Mouse (Mus musculus) ES-Bruce4 (cell line): Measurements from ENCODE around the gene Arid1b. TPM values are rescaled to one million over a fixed set of nuclear protein-coding genes. Genes with fewer than 3 reads are reported as not detected.

Source experiments
- H3K27ac ChIP-seq: 2 replicates; pipeline ENCODE4 v1.5.1; 2012; ENCODE audit warnings: low read length, inconsistent platforms; ENCODE audit not compliant: insufficient read depth
- H3K27me3 ChIP-seq: 2 replicates; pipeline ENCODE4 v1.6.1; 2012; ENCODE audit warnings: mild to moderate bottlenecking, low read length, inconsistent platforms; ENCODE audit not compliant: control insufficient read depth, poor library complexity, insufficient read depth, severe bottlenecking
- H3K36me3 ChIP-seq: 2 replicates; pipeline ENCODE4 v1.6.1; 2012; ENCODE audit warnings: inconsistent platforms, mild to moderate bottlenecking, low read length, moderate library complexity; ENCODE audit not compliant: control insufficient read depth, poor library complexity, insufficient read depth, severe bottlenecking
- H3K4me1 ChIP-seq: one replicate; pipeline ENCODE4 v1.8.1; 2011; ENCODE audit warnings: low read length; ENCODE audit not compliant: control insufficient read depth, insufficient read depth
- H3K4me3 ChIP-seq: 2 replicates; pipeline ENCODE4 v1.5.1; 2011; ENCODE audit warnings: low read depth, mild to moderate bottlenecking, low read length
- H3K9ac ChIP-seq: 2 replicates; pipeline ENCODE4 v1.6.1; 2012; ENCODE audit warnings: low read depth, mild to moderate bottlenecking, inconsistent platforms; ENCODE audit not compliant: poor library complexity, severe bottlenecking
- H3K9me3 ChIP-seq: replicated peaks from 2 replicates; pipeline ENCODE4 v1.6.1; 2012; ENCODE audit warnings: mild to moderate bottlenecking, low read length, inconsistent platforms; ENCODE audit not compliant: control insufficient read depth, poor library complexity, insufficient read depth, severe bottlenecking
- CTCF ChIP-seq: IDR thresholded peaks from one replicate; pipeline ENCODE4 v1.8.1; 2011; ENCODE audit warnings: low read depth, low read length
- EP300 ChIP-seq: IDR thresholded peaks from 2 replicates; pipeline ENCODE4 v1.6.1; 2011; ENCODE audit warnings: low read depth, low read length; ENCODE audit not compliant: insufficient read depth
- POLR2A ChIP-seq: IDR thresholded peaks from one replicate; pipeline ENCODE4 v1.8.1; 2011; ENCODE audit warnings: low read length; ENCODE audit not compliant: insufficient read depth
- polyA plus RNA-seq: library from polyadenylated mRNA; stranded (reverse); fragments of >200 nt; gene quantifications from 2 replicates; pipeline ENCODE4 v1.2.4, GENCODE M21; 2011; ENCODE audit warnings: low read depth; ENCODE audit not compliant: missing spikeins, insufficient read depth, insufficient read length

Arid1b gene
- polyA plus RNA-seq, 1 experiment: 20.4 TPM

GRCm38 (mm10) chr17:5163251-5163826 lies 169.2 kb downstream of the Arid1b start:
- H3K36me3 ChIP-seq: no peaks in the 10 kb centered on the region
- no peak overlapping the region for H3K9ac ChIP-seq
- H3K27me3 ChIP-seq: no peaks in the 10 kb centered on the region
- no peak overlapping the region for H3K27ac ChIP-seq
- TF ChIP-seq CTCF (no peak), EP300 (no peak), POLR2A (no peak)
- no peak overlapping the region for H3K4me3 ChIP-seq
- H3K9me3 ChIP-seq: no peaks in the 10 kb centered on the region
- no peaks in the 10 kb centered on the region for H3K4me1 ChIP-seq

GRCm38 (mm10) chr17:5164794-5165193 lies 170.7 kb downstream of the Arid1b start:
- H3K36me3 ChIP-seq: no peaks in the 10 kb centered on the region

GRCm38 (mm10) chr17:5165201-5165825 lies 171.2 kb downstream of the Arid1b start:
- H3K9me3 ChIP-seq: no peaks in the 10 kb centered on the region
- H3K4me3 ChIP-seq: no peak overlapping the region
- TF ChIP-seq CTCF (no peak), EP300 (no peak), POLR2A (no peak)
- no peaks in the 10 kb centered on the region for H3K4me1 ChIP-seq
- H3K27ac ChIP-seq: no peak overlapping the region
- no peaks in the 10 kb centered on the region for H3K27me3 ChIP-seq
- no peak overlapping the region for H3K9ac ChIP-seq
- no peaks in the 10 kb centered on the region for H3K36me3 ChIP-seq

More at GRCm38 (mm10) chr17:5164794-5165193, 170.7 kb downstream of the Arid1b start:
- Histone ChIP-seq H3K27ac (no peak overlapping the region), H3K9ac (no peak overlapping the region), H3K27me3 (no peaks in the 10 kb centered on the region), H3K4me1 (no peaks in the 10 kb centered on the region), H3K4me3 (no peak overlapping the region), H3K9me3 (no peaks in the 10 kb centered on the region)
- TF ChIP-seq CTCF (no peak), POLR2A (no peak), EP300 (no peak)

- Histone ChIP-seq H3K36me3 (no peaks in the 10 kb centered on the region), H3K9ac (no peak overlapping the region), H3K4me1 (no peaks in the 10 kb centered on the region), H3K9me3 (no peaks in the 10 kb centered on the region), H3K4me3 (no peak overlapping the region), H3K27ac (no peak overlapping the region), H3K27me3 (no peaks in the 10 kb centered on the region)
- TF ChIP-seq CTCF: no peak
- no peak for TF ChIP-seq POLR2A
- TF ChIP-seq EP300: no peak
Observed at GRCm38 (mm10) chr17:5166175-5166574, 172.0 kb downstream of the Arid1b start.

GRCm38 (mm10) chr17:5168046-5168445 lies 173.9 kb downstream of the Arid1b start:
- Histone ChIP-seq H3K27me3 (no peaks in the 10 kb centered on the region), H3K27ac (no peak overlapping the region), H3K36me3 (no peaks in the 10 kb centered on the region), H3K9ac (no peak overlapping the region), H3K4me1 (no peaks in the 10 kb centered on the region), H3K4me3 (no peak overlapping the region), H3K9me3 (no peaks in the 10 kb centered on the region)
- TF ChIP-seq POLR2A: no peak
- TF ChIP-seq CTCF: no peak
- no peak for TF ChIP-seq EP300

- no peaks in the 10 kb centered on the region for H3K27me3 ChIP-seq
- no peak overlapping the region for H3K4me3 ChIP-seq
- H3K27ac ChIP-seq: no peak overlapping the region
- no peak for TF ChIP-seq CTCF
- TF ChIP-seq EP300: no peak
- TF ChIP-seq POLR2A: no peak
- no peaks in the 10 kb centered on the region for H3K36me3 ChIP-seq
- H3K9ac ChIP-seq: no peak overlapping the region
- no peaks in the 10 kb centered on the region for H3K4me1 ChIP-seq
- H3K9me3 ChIP-seq: no peaks in the 10 kb centered on the region
Observed at GRCm38 (mm10) chr17:5168640-5169039, 174.5 kb downstream of the Arid1b start.
